8 mouse cellular contexts compared by ENCODE assay signal in genomic region chr2:152726751-152727335, GRCm38 (mm10). TPM values are rescaled to one million over a fixed set of nuclear protein-coding genes. Genes with fewer than 3 reads are reported as not detected.
DNase-seq lines count a peak whose midpoint lies in the region; ATAC-seq lines count a peak whose summit lies in the region.

No protein-coding gene starts in this region.

- H3K9ac ChIP-seq in forebrain, embryonic 14.5 days (ENCODE audit: low read length), result no peak overlapping the region

- peaks cover 40% of the 10 kb centered on the region for H3K27me3 ChIP-seq in forebrain, embryonic 10.5 days (ENCODE audit: poor library complexity, severe bottlenecking)
- H3K27me3 ChIP-seq in forebrain, embryonic 14.5 days (replicated peaks; ENCODE audit: control insufficient read depth, insufficient read depth, low read length), result no peaks in the 10 kb centered on the region
- no peaks in the 10 kb centered on the region for H3K27me3 ChIP-seq in limb, embryonic 10.5 days (ENCODE audit: low read depth, poor library complexity, severe bottlenecking)

- WGBS in forebrain, embryonic 10.5 days, result 74% methylated on average over 6 of the region's 6 CpGs
- WGBS in forebrain, embryonic 14.5 days, result 81% methylated on average over 6 of the region's 6 CpGs
- WGBS in limb, embryonic 10.5 days, result 74% methylated on average over 6 of the region's 6 CpGs

- DNase-seq in forebrain, embryonic 10.5 days (ENCODE audit: extremely low spot score, low spot score), result no peak
- DNase-seq in forebrain, embryonic 14.5 days (ENCODE audit: low spot score), result no peak
- DNase-seq in 3T3-L1 (ENCODE audit: low read depth, low spot score), result peak; percentile 75
- no peak for DNase-seq in limb, embryonic 10.5 days (ENCODE audit: low spot score)
- no peak for DNase-seq in layer of hippocampus, postnatal 25 days (ENCODE audit: extremely low spot score in 1 of 2, low spot score in 1 of 2)
- DNase-seq in frontal cortex, adult 2 months (ENCODE audit: extremely low spot score in 1 of 2, low spot score in 1 of 2), result no peak

- peaks cover 61% of the 10 kb centered on the region for H3K4me1 ChIP-seq in forebrain, embryonic 10.5 days
- peaks cover 7% of the 10 kb centered on the region; the same call in 1 of the 2 replicates for H3K4me1 ChIP-seq in forebrain, embryonic 14.5 days (ENCODE audit: control insufficient read depth, insufficient read depth, low read length)
- peaks cover 80% of the 10 kb centered on the region for H3K4me1 ChIP-seq in limb, embryonic 10.5 days

- H3K4me2 ChIP-seq in forebrain, embryonic 14.5 days (ENCODE audit: low read length), result no peak overlapping the region

- no peaks in the 10 kb centered on the region for H3K9me3 ChIP-seq in forebrain, embryonic 10.5 days
- no peaks in the 10 kb centered on the region for H3K9me3 ChIP-seq in forebrain, embryonic 14.5 days (replicated peaks; ENCODE audit: control insufficient read depth, low read length)
- no peaks in the 10 kb centered on the region for H3K9me3 ChIP-seq in limb, embryonic 10.5 days (replicated peaks)

- ATAC-seq in forebrain, embryonic 14.5 days, result no peak
- peak; percentile 73 for ATAC-seq in granulocyte monocyte progenitor cell, adult 5-6 weeks (replicated peaks; ENCODE audit: poor library complexity, severe bottlenecking)
- ATAC-seq in monocyte, adult 5-6 weeks (replicated peaks; ENCODE audit: insufficient number of reproducible peaks, low FRiP score, low TSS enrichment, poor library complexity, severe bottlenecking), result no peak

- H3K4me3 ChIP-seq in forebrain, embryonic 10.5 days, result no peak overlapping the region
- no peak overlapping the region for H3K4me3 ChIP-seq in forebrain, embryonic 14.5 days (ENCODE audit: low read depth, low read length)
- no peak overlapping the region for H3K4me3 ChIP-seq in limb, embryonic 10.5 days

- H3K27ac ChIP-seq in forebrain, embryonic 10.5 days, result peak overlapping the region; percentile 68
- H3K27ac ChIP-seq in forebrain, embryonic 14.5 days (ENCODE audit: low read depth, low read length), result no peak overlapping the region
- H3K27ac ChIP-seq in limb, embryonic 10.5 days, result peak overlapping the region; percentile 88

- no peaks in the 10 kb centered on the region for H3K36me3 ChIP-seq in forebrain, embryonic 10.5 days (replicated peaks)
- H3K36me3 ChIP-seq in forebrain, embryonic 14.5 days (ENCODE audit: control insufficient read depth, insufficient read depth, low read length), result no peaks in the 10 kb centered on the region
- no peaks in the 10 kb centered on the region for H3K36me3 ChIP-seq in limb, embryonic 10.5 days

RNA-seq across cellular contexts. Expression of gene Id1, which starts 9.2 kb away (rescaled TPM):
- polyA plus RNA-seq in forebrain, embryonic 10.5 days (2016; fragmentation: Nextera tagmentation; extraction: Ambion mirVana), result 57.5 and 61.1 TPM in 2 replicates
- 29.2 and 32.8 TPM in 2 replicates for polyA plus RNA-seq in forebrain, embryonic 14.5 days (2014; fragmentation: Nextera tagmentation; extraction: Ambion mirVana)
- total RNA-seq in granulocyte monocyte progenitor cell, adult 5-6 weeks (2014; fragmentation: Nextera tagmentation), result 5.5 and 7.6 TPM in 2 replicates
- total RNA-seq in granulocyte monocyte progenitor cell, adult 5-6 weeks (2017), result 5.0 and 6.6 TPM in 2 replicates
- polyA plus RNA-seq in limb, embryonic 10.5 days (2016; fragmentation: Nextera tagmentation; extraction: Ambion mirVana), result 132 and 178 TPM in 2 replicates
- 10 to 100 TPM; 19.6 to 22.4 TPM for total RNA-seq in layer of hippocampus, postnatal 25 days (2021)
- 3.7 to 18.6 TPM (median 15.7 TPM) in 3 replicates for total RNA-seq in monocyte, adult 5-6 weeks (2017)
- 81.5 and 93.8 TPM in 2 replicates for polyA plus RNA-seq in frontal cortex, adult 2 months (2012; rRNA removed)

RNA-seq across cellular contexts. Expression of gene Cox4i2, which starts 27.1 kb away (rescaled TPM):
- polyA plus RNA-seq in forebrain, embryonic 10.5 days (2016; fragmentation: Nextera tagmentation; extraction: Ambion mirVana), result 3.0 and 4.2 TPM in 2 replicates
- polyA plus RNA-seq in forebrain, embryonic 14.5 days (2014; fragmentation: Nextera tagmentation; extraction: Ambion mirVana), result 4.5 and 5.9 TPM in 2 replicates
- 6.8 and 13.0 TPM in 2 replicates for total RNA-seq in granulocyte monocyte progenitor cell, adult 5-6 weeks (2014; fragmentation: Nextera tagmentation)
- total RNA-seq in granulocyte monocyte progenitor cell, adult 5-6 weeks (2017), result 6.0 TPM in 1 of 2 replicates, not detected in the other
- 11.2 and 18.4 TPM in 2 replicates for polyA plus RNA-seq in limb, embryonic 10.5 days (2016; fragmentation: Nextera tagmentation; extraction: Ambion mirVana)
- total RNA-seq in layer of hippocampus, postnatal 25 days (2021), result 1 to 10 TPM; 2.0 to 2.7 TPM
- not detected in 3 replicates for total RNA-seq in monocyte, adult 5-6 weeks (2017)
- polyA plus RNA-seq in frontal cortex, adult 2 months (2012; rRNA removed), result 6.9 and 7.6 TPM in 2 replicates

RNA-seq across cellular contexts. Expression of gene Mcts2, which starts 40.0 kb away (rescaled TPM):
- polyA plus RNA-seq in forebrain, embryonic 10.5 days (2016; fragmentation: Nextera tagmentation; extraction: Ambion mirVana), result 39.1 and 40.3 TPM in 2 replicates
- 35.8 and 42.6 TPM in 2 replicates for polyA plus RNA-seq in forebrain, embryonic 14.5 days (2014; fragmentation: Nextera tagmentation; extraction: Ambion mirVana)
- total RNA-seq in granulocyte monocyte progenitor cell, adult 5-6 weeks (2014; fragmentation: Nextera tagmentation), result 11.7 and 14.5 TPM in 2 replicates
- 5.7 and 10.9 TPM in 2 replicates for total RNA-seq in granulocyte monocyte progenitor cell, adult 5-6 weeks (2017)
- 38.0 and 43.9 TPM in 2 replicates for polyA plus RNA-seq in limb, embryonic 10.5 days (2016; fragmentation: Nextera tagmentation; extraction: Ambion mirVana)
- total RNA-seq in layer of hippocampus, postnatal 25 days (2021), result 10 to 100 TPM; 21.2 to 22.8 TPM
- total RNA-seq in monocyte, adult 5-6 weeks (2017), result 10.0 to 12.9 TPM (median 10.6 TPM) in 3 replicates
- polyA plus RNA-seq in frontal cortex, adult 2 months (2012; rRNA removed), result 18.9 and 19.0 TPM in 2 replicates

RNA-seq across cellular contexts. Expression of gene H13, which starts 57.6 kb away (rescaled TPM):
- 90.7 and 93.2 TPM in 2 replicates for polyA plus RNA-seq in forebrain, embryonic 10.5 days (2016; fragmentation: Nextera tagmentation; extraction: Ambion mirVana)
- polyA plus RNA-seq in forebrain, embryonic 14.5 days (2014; fragmentation: Nextera tagmentation; extraction: Ambion mirVana), result 136 and 161 TPM in 2 replicates
- total RNA-seq in granulocyte monocyte progenitor cell, adult 5-6 weeks (2014; fragmentation: Nextera tagmentation), result 180 and 213 TPM in 2 replicates
- total RNA-seq in granulocyte monocyte progenitor cell, adult 5-6 weeks (2017), result 150 and 235 TPM in 2 replicates
- polyA plus RNA-seq in limb, embryonic 10.5 days (2016; fragmentation: Nextera tagmentation; extraction: Ambion mirVana), result 104 and 118 TPM in 2 replicates
- total RNA-seq in layer of hippocampus, postnatal 25 days (2021), result 10 to 100 TPM; 78.4 to 81.8 TPM
- total RNA-seq in monocyte, adult 5-6 weeks (2017), result 74.4 to 107 TPM (median 101 TPM) in 3 replicates
- polyA plus RNA-seq in frontal cortex, adult 2 months (2012; rRNA removed), result 82.4 and 82.7 TPM in 2 replicates
